Mouse (Mus musculus) testis, adult 2 months (tissue): ENCODE measurements around the gene 4930562C15Rik.

Source experiments
- CTCF ChIP-seq: fragments of 200-500 bp; IDR thresholded peaks from 2 replicates; pipeline ENCODE4 v1.5.1; 2012; ENCODE audit warnings: low read depth, mild to moderate bottlenecking, inconsistent platforms, low read length, moderate library complexity; ENCODE audit not compliant: control insufficient read depth, insufficient read depth, insufficient replicate concordance
- POLR2A ChIP-seq: fragments of 200-500 bp; IDR thresholded peaks from 2 replicates; pipeline ENCODE4 v1.6.1; 2012; ENCODE audit warnings: low read depth, mild to moderate bottlenecking, inconsistent platforms, low read length, moderate library complexity; ENCODE audit not compliant: control insufficient read depth

DNA sequence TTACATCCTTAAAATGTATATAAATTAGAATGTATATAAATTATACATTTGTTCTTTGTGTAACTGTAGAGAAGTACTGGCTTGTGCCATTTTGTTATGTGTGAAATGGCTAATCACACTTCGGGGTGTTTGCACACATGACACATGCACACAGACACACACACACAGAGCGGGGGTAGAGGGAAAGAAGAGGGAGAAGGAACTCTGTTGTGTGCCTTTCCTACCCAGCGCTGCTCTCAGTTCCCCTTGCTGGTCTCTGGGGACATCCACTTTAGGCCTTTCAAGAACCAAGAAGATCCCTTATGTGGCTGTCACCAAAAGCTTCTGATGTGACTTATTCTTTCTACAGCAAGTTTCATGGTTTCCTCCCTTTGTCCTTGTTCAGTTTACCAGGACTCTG lies 11.8 kb downstream of the 4930562C15Rik start:
- TF ChIP-seq POLR2A (no peak), CTCF (no peak)
